Mouse (Mus musculus) limb, embryonic 10.5 days (tissue): ENCODE results near the gene Pde6g. TPM values are rescaled to one million over a fixed set of nuclear protein-coding genes. Genes with fewer than 3 reads are reported as not detected.
"Not testable (repeated sequence)": the region's sequence is repeated elsewhere in the genome, so short reads cannot be mapped to it uniquely, and the experiment has no call there.

Experiments used
- DNase-seq: peaks from one replicate; pipeline ENCODE4 v3.0.0-alpha.2; 2017; ENCODE audit warnings: low spot score
- H3K27ac ChIP-seq: fragments of 300-500 bp; sonication (generic); 2 replicates; pipeline ENCODE4 v1.5.1; 2016; ENCODE audit warnings: mild to moderate bottlenecking
- H3K27me3 ChIP-seq: fragments of 300-500 bp; sonication (generic); 2 replicates; pipeline ENCODE4 v1.6.1; 2016; ENCODE audit warnings: low read depth, mild to moderate bottlenecking; ENCODE audit not compliant: poor library complexity, severe bottlenecking
- H3K36me3 ChIP-seq: fragments of 300-500 bp; sonication (generic); 2 replicates; pipeline ENCODE4 v1.6.1; 2016; ENCODE audit warnings: mild to moderate bottlenecking, moderate library complexity
- H3K4me1 ChIP-seq: fragments of 300-500 bp; sonication (generic); 2 replicates; pipeline ENCODE4 v1.6.1; 2016
- H3K4me3 ChIP-seq: fragments of 300-500 bp; sonication (generic); 2 replicates; pipeline ENCODE4 v1.5.1; 2016; ENCODE audit warnings: mild to moderate bottlenecking, moderate library complexity
- H3K9me3 ChIP-seq: fragments of 300-500 bp; sonication (generic); replicated peaks from 2 replicates; pipeline ENCODE4 v1.6.1; 2016; ENCODE audit warnings: mild to moderate bottlenecking
- WGBS: fragments of 180-500 bp; shearing (Covaris S2); methylation state at CpG from one replicate; pipeline ENCODE4 v1.1.7; 2016; 5-methylcytosine and 5-hydroxymethylcytosine counted together
- polyA plus RNA-seq: library from polyadenylated mRNA; unstranded; fragments of >200 nt; fragmentation: Nextera tagmentation; extraction: Ambion mirVana; gene quantifications from 2 replicates; pipeline ENCODE4 v1.2.1, GENCODE M21; 2016

Gene Pde6g
- polyA plus RNA-seq, 1 experiment from 2014 or later: not detected

GRCm38 (mm10) chr11:120437152-120437856 lies 16.0 kb downstream of the Pde6g start, which contains the start of gene Nploc4:
Gene Nploc4, minus strand, starts transcription at chr11:120437708.
- H3K9me3 ChIP-seq: no peaks in the 10 kb centered on the region
- WGBS: under 1% methylated on average over 64 of the region's 77 CpGs
- peak within 1 kb of the TSS; percentile 97 for H3K27ac ChIP-seq
- H3K27me3 ChIP-seq: no peaks in the 10 kb centered on the region
- H3K36me3 ChIP-seq: peaks cover 37% of the 10 kb centered on the region
- DNase-seq: peak; percentile 97
- peaks cover 18% of the 10 kb centered on the region for H3K4me1 ChIP-seq
- H3K4me3 ChIP-seq: peak within 1 kb of the TSS; percentile 99

GRCm38 (mm10) chr11:120426727-120427126 lies 26.6 kb downstream of the Pde6g start:
- Histone ChIP-seq H3K27me3 (no peaks in the 10 kb centered on the region), H3K9me3 (no peaks in the 10 kb centered on the region), H3K4me3 (no peak overlapping the region), H3K4me1 (peaks cover 16% of the 10 kb centered on the region), H3K27ac (no peak overlapping the region), H3K36me3 (peaks cover 93% of the 10 kb centered on the region)
- no peak for DNase-seq
- 94% methylated on average over 3 of the region's 3 CpGs for WGBS

GRCm38 (mm10) chr11:120423569-120424295 lies 29.6 kb downstream of the Pde6g start:
- Histone ChIP-seq H3K27ac (no peak overlapping the region), H3K36me3 (peaks cover 93% of the 10 kb centered on the region), H3K27me3 (no peaks in the 10 kb centered on the region), H3K4me3 (no peak overlapping the region), H3K4me1 (peaks cover 16% of the 10 kb centered on the region), H3K9me3 (no peaks in the 10 kb centered on the region)
- WGBS: 78% methylated on average over 9 of the region's 9 CpGs
- DNase-seq: peak; percentile 77

GRCm38 (mm10) chr11:120422651-120423568 lies 30.4 kb downstream of the Pde6g start:
- Histone ChIP-seq H3K36me3 (peaks cover 93% of the 10 kb centered on the region), H3K4me3 (no peak overlapping the region), H3K9me3 (no peaks in the 10 kb centered on the region), H3K4me1 (peaks cover 16% of the 10 kb centered on the region), H3K27ac (no peak overlapping the region), H3K27me3 (no peaks in the 10 kb centered on the region)
- 61% methylated on average over 13 of the region's 13 CpGs for WGBS
- no peak for DNase-seq

GRCm38 (mm10) chr11:120418592-120418991 lies 34.7 kb downstream of the Pde6g start:
- DNase-seq: no peak
- Histone ChIP-seq H3K27ac (no peak overlapping the region), H3K36me3 (peaks cover 95% of the 10 kb centered on the region), H3K4me1 (peaks cover 16% of the 10 kb centered on the region), H3K27me3 (no peaks in the 10 kb centered on the region), H3K4me3 (no peak overlapping the region), H3K9me3 (no peaks in the 10 kb centered on the region)
- WGBS: 89% methylated on average over 1 of the region's 1 CpGs

GRCm38 (mm10) chr11:120417852-120418251 lies 35.4 kb downstream of the Pde6g start:
- no peak overlapping the region for H3K4me3 ChIP-seq
- no peaks in the 10 kb centered on the region for H3K9me3 ChIP-seq
- H3K27ac ChIP-seq: no peak overlapping the region
- H3K36me3 ChIP-seq: peaks cover 96% of the 10 kb centered on the region
- no peak for DNase-seq
- no peaks in the 10 kb centered on the region for H3K27me3 ChIP-seq
- peaks cover 10% of the 10 kb centered on the region for H3K4me1 ChIP-seq
- WGBS: 88% methylated on average over 7 of the region's 7 CpGs

- WGBS: 96% methylated on average over 9 of the region's 10 CpGs
- not testable (repeated sequence) for DNase-seq, H3K4me1 ChIP-seq, H3K4me3 ChIP-seq, H3K9me3 ChIP-seq, H3K27ac ChIP-seq, H3K27me3 ChIP-seq
- peaks cover 98% of the 10 kb centered on the region for H3K36me3 ChIP-seq
Observed at GRCm38 (mm10) chr11:120413621-120414020, 39.7 kb downstream of the Pde6g start.

GRCm38 (mm10) chr11:120406445-120406844 lies 46.9 kb downstream of the Pde6g start:
- Histone ChIP-seq H3K36me3 (peaks cover 100% of the 10 kb centered on the region), H3K27ac (no peak overlapping the region), H3K9me3 (no peaks in the 10 kb centered on the region), H3K4me1 (no peaks in the 10 kb centered on the region), H3K4me3 (no peak overlapping the region), H3K27me3 (no peaks in the 10 kb centered on the region)
- no peak for DNase-seq
- WGBS: 88% methylated on average over 1 of the region's 1 CpGs

- DNase-seq: no peak
- Histone ChIP-seq H3K36me3 (peaks cover 100% of the 10 kb centered on the region), H3K27ac (no peak overlapping the region), H3K4me3 (no peak overlapping the region), H3K9me3 (no peaks in the 10 kb centered on the region), H3K27me3 (no peaks in the 10 kb centered on the region), H3K4me1 (no peaks in the 10 kb centered on the region)
- WGBS: 93% methylated on average over 3 of the region's 3 CpGs
Observed at GRCm38 (mm10) chr11:120405867-120406266, 47.4 kb downstream of the Pde6g start.

GRCm38 (mm10) chr11:120404814-120405213 lies 48.5 kb downstream of the Pde6g start:
- no peaks in the 10 kb centered on the region for H3K4me1 ChIP-seq
- H3K36me3 ChIP-seq: peaks cover 100% of the 10 kb centered on the region
- no peak overlapping the region for H3K4me3 ChIP-seq
- no peak overlapping the region for H3K27ac ChIP-seq
- WGBS: 94% methylated on average over 1 of the region's 1 CpGs
- no peak for DNase-seq
- H3K9me3 ChIP-seq: no peaks in the 10 kb centered on the region
- H3K27me3 ChIP-seq: no peaks in the 10 kb centered on the region

- DNase-seq: no peak
- Histone ChIP-seq H3K9me3 (no peaks in the 10 kb centered on the region), H3K4me3 (no peak overlapping the region), H3K27me3 (no peaks in the 10 kb centered on the region), H3K27ac (no peak overlapping the region), H3K4me1 (no peaks in the 10 kb centered on the region), H3K36me3 (peaks cover 98% of the 10 kb centered on the region)
- WGBS: 92% methylated on average over 2 of the region's 2 CpGs
Observed at GRCm38 (mm10) chr11:120399319-120399718, 54.0 kb downstream of the Pde6g start.
